Mouse (Mus musculus): Measurements from ENCODE around the gene Wbp2.

Gene Wbp2

GRCm38 (mm10) chr11:116059691-116060025 lies 27.1 kb downstream of the Wbp2 start:
- no peak for DNase-seq

- no peak for DNase-seq
Measured at GRCm38 (mm10) chr11:116058868-116059690, 27.7 kb downstream of the Wbp2 start.

- DNase-seq, result no peak
Measured at GRCm38 (mm10) chr11:116058022-116058614, 28.7 kb downstream of the Wbp2 start.

- DNase-seq, result no peak
Measured at GRCm38 (mm10) chr11:116057237-116057881, 29.4 kb downstream of the Wbp2 start.

GRCm38 (mm10) chr11:116055873-116056272 lies 30.9 kb downstream of the Wbp2 start:
- no peak for DNase-seq

- DNase-seq, result no peak
Measured at GRCm38 (mm10) chr11:116053510-116054229, 33.1 kb downstream of the Wbp2 start.

- no peak for DNase-seq
Measured at GRCm38 (mm10) chr11:116050196-116050595, 36.6 kb downstream of the Wbp2 start.

- DNase-seq, result no peak
Measured at GRCm38 (mm10) chr11:116049610-116050009, 37.2 kb downstream of the Wbp2 start.

- DNase-seq, result no peak
Measured at GRCm38 (mm10) chr11:116045173-116045572, 41.6 kb downstream of the Wbp2 start.

- no peak for DNase-seq
Measured at GRCm38 (mm10) chr11:116043286-116043685, 43.5 kb downstream of the Wbp2 start.

- no peak for DNase-seq
Measured at GRCm38 (mm10) chr11:116042372-116043138, 44.2 kb downstream of the Wbp2 start.

GRCm38 (mm10) chr11:116041833-116042232 lies 45.0 kb downstream of the Wbp2 start:
- DNase-seq, result no peak

- DNase-seq, result no peak
Measured at GRCm38 (mm10) chr11:116040593-116040992, 46.2 kb downstream of the Wbp2 start.

- no peak for DNase-seq
Measured at GRCm38 (mm10) chr11:116037826-116038225, 49.0 kb downstream of the Wbp2 start.

- no peak for DNase-seq
Measured at GRCm38 (mm10) chr11:116036671-116037070, 50.1 kb downstream of the Wbp2 start.

GRCm38 (mm10) chr11:116034584-116034983 lies 52.2 kb downstream of the Wbp2 start:
- no peak for DNase-seq

- DNase-seq, result peak; percentile 37
Measured at GRCm38 (mm10) chr11:116030898-116031845, 55.6 kb downstream of the Wbp2 start.

GRCm38 (mm10) chr11:116030088-116030897 lies 56.5 kb downstream of the Wbp2 start, which contains the start of gene Unk:
TSS of gene Unk (plus strand) at chr11:116030322.
- DNase-seq, result peak; percentile 99

- no peak for DNase-seq
Measured at GRCm38 (mm10) chr11:116029086-116029865, 57.5 kb downstream of the Wbp2 start.
